Mouse (Mus musculus) heart, embryonic 14.5 days (tissue): Measurements from ENCODE around the gene Trim34a. TPM values are rescaled to one million over a fixed set of nuclear protein-coding genes. Genes with fewer than 3 reads are reported as not detected.

Source experiments
- ATAC-seq: fragments of 200-750 bp; cut with Nextera tagmentation; 2 replicates; pipeline ENCODE4 v1.8.0; 2017; ENCODE audit warnings: low read depth, moderate TSS enrichment; ENCODE audit not compliant: insufficient number of reproducible peaks, insufficient read depth, low FRiP score
- H3K27ac ChIP-seq, 2 experiments: fragments of 200-500 bp in 1 of 2; fragments of 300-500 bp in 1 of 2; sonication (generic) in 1 of 2; replicated peaks in 1 of 2; 2 replicates each; pipeline ENCODE4 v1.5.1; 2012 to 2014; ENCODE audit warnings: low read depth in 2 of 2, low read length in 2 of 2, control low read depth in 1 of 2, mild to moderate bottlenecking in 1 of 2, mixed read lengths in 1 of 2; ENCODE audit not compliant: control insufficient read depth in 1 of 2, insufficient read depth in 1 of 2
- H3K27me3 ChIP-seq: fragments of 300-500 bp; sonication (generic); 2 replicates; pipeline ENCODE4 v1.6.1; 2014; ENCODE audit warnings: mild to moderate bottlenecking, low read length, control low read depth; ENCODE audit not compliant: control insufficient read depth, insufficient read depth
- H3K36me3 ChIP-seq: fragments of 300-500 bp; sonication (generic); 2 replicates; pipeline ENCODE4 v1.6.1; 2014; ENCODE audit warnings: mild to moderate bottlenecking, control low read depth, low read length, mixed read lengths; ENCODE audit not compliant: control insufficient read depth, insufficient read depth
- H3K4me1 ChIP-seq, 2 experiments: fragments of 200-500 bp in 1 of 2; fragments of 300-500 bp in 1 of 2; sonication (generic) in 1 of 2; 2 replicates each; pipeline ENCODE4 v1.6.1; 2012 to 2014; ENCODE audit warnings: low read length in 2 of 2, control low read depth in 1 of 2, mixed read lengths in 1 of 2; ENCODE audit not compliant: control insufficient read depth in 2 of 2, insufficient read depth in 2 of 2
- H3K4me2 ChIP-seq: fragments of 300-500 bp; sonication (generic); 2 replicates; pipeline ENCODE4 v1.6.1; 2014; ENCODE audit warnings: mild to moderate bottlenecking, low read length
- H3K4me3 ChIP-seq, 2 experiments: fragments of 200-500 bp in 1 of 2; fragments of 300-500 bp in 1 of 2; sonication (generic) in 1 of 2; 2 replicates each; pipeline ENCODE4 v1.5.1; 2012 to 2014; ENCODE audit warnings: low read length in 2 of 2, mild to moderate bottlenecking in 2 of 2, control low read depth in 1 of 2, low read depth in 1 of 2, moderate library complexity in 1 of 2; ENCODE audit not compliant: control insufficient read depth in 1 of 2, insufficient read depth in 1 of 2
- H3K9ac ChIP-seq: fragments of 300-500 bp; sonication (generic); 2 replicates; pipeline ENCODE4 v1.6.1; 2014; ENCODE audit warnings: mild to moderate bottlenecking, low read length
- H3K9me3 ChIP-seq: fragments of 300-500 bp; sonication (generic); 2 replicates; pipeline ENCODE4 v1.6.1; 2016; ENCODE audit warnings: low read length, control low read depth; ENCODE audit not compliant: control insufficient read depth
- WGBS: fragments of 180-500 bp; shearing (Covaris S2); extraction: QIAGEN DNeasy Blood & Tissue Kit; methylation state at CpG from one replicate; pipeline ENCODE4 v1.1.7; 2014; 5-methylcytosine and 5-hydroxymethylcytosine counted together
- polyA plus RNA-seq: library from polyadenylated mRNA; unstranded; fragments of >200 nt; fragmentation: Nextera tagmentation; extraction: Ambion mirVana; gene quantifications from 2 replicates; pipeline ENCODE4 v1.2.1, GENCODE M21; 2014

The Trim34a gene
- polyA plus RNA-seq, 1 experiment from 2014 or later, result 3.6 TPM

GRCm38 (mm10) chr7:104291638-104292400 lies 47.6 kb downstream of the Trim34a start:
- Histone ChIP-seq H3K27ac (no peak overlapping the region), H3K4me2 (no peak overlapping the region), H3K4me3 (no peak overlapping the region), H3K4me1 (peaks cover 0 to 2% of the 10 kb centered on the region in 2 experiments; a peak in 1 of 4 replicates), H3K9ac (no peak overlapping the region), H3K9me3 (no peaks in the 10 kb centered on the region), H3K27me3 (no peaks in the 10 kb centered on the region), H3K36me3 (no peaks in the 10 kb centered on the region)
- ATAC-seq, result no peak
- WGBS, result 75% methylated on average over 5 of the region's 5 CpGs

Other genes with a start within 250 kb of the Trim34a start
- not detected in 2 replicates for gene Olfr638, start 245.7 kb upstream of the Trim34a start, polyA plus RNA-seq
- 0.03 TPM in 1 of 2 replicates, not detected in the other for gene Olfr639, start 227.2 kb upstream of the Trim34a start, polyA plus RNA-seq
- gene Olfr640, start 218.9 kb upstream of the Trim34a start, polyA plus RNA-seq, result not detected in 2 replicates
- not detected in 2 replicates for gene Olfr641, start 209.0 kb upstream of the Trim34a start, polyA plus RNA-seq
- gene Olfr642, start 191.8 kb upstream of the Trim34a start, polyA plus RNA-seq, result not detected in 2 replicates
- gene 4930516K23Rik, start 183.0 kb upstream of the Trim34a start, polyA plus RNA-seq, result not detected in 2 replicates
- gene Olfr644, start 172.6 kb upstream of the Trim34a start, polyA plus RNA-seq, result not detected in 2 replicates
- not detected in 2 replicates for gene Olfr645, start 159.0 kb upstream of the Trim34a start, polyA plus RNA-seq
- not detected in 2 replicates for gene Olfr646, start 139.6 kb upstream of the Trim34a start, polyA plus RNA-seq
- gene Ubqln5, start 114.6 kb upstream of the Trim34a start, polyA plus RNA-seq, result not detected in 2 replicates
- not detected in 2 replicates for gene Olfr643, start 107.1 kb upstream of the Trim34a start, polyA plus RNA-seq
- gene Ubqln3, start 101.2 kb upstream of the Trim34a start, polyA plus RNA-seq, result not detected in 2 replicates
- gene Ubqlnl, start 93.9 kb upstream of the Trim34a start, polyA plus RNA-seq, result not detected in 2 replicates
- gene Olfm5, start 79.6 kb upstream of the Trim34a start, polyA plus RNA-seq, result not detected in 2 replicates
- gene Olfr648, start 61.1 kb upstream of the Trim34a start, polyA plus RNA-seq, result 0.08 and 0.39 TPM in 2 replicates
- gene Olfr649, start 48.5 kb upstream of the Trim34a start, polyA plus RNA-seq, result not detected in 2 replicates
- 1.9 and 2.3 TPM in 2 replicates for gene Trim6, start 25.7 kb upstream of the Trim34a start, polyA plus RNA-seq
- 0.47 and 0.54 TPM in 2 replicates for gene Trim5, start 43.6 kb downstream of the Trim34a start, polyA plus RNA-seq
- 8.0 and 9.5 TPM in 2 replicates for gene Trim12a, start 71.0 kb downstream of the Trim34a start, polyA plus RNA-seq
- gene Trim34b, start 85.0 kb downstream of the Trim34a start, polyA plus RNA-seq, result 0.20 TPM in 1 of 2 replicates, not detected in the other
- 2.0 and 2.6 TPM in 2 replicates for gene Trim12c, start 108.9 kb downstream of the Trim34a start, polyA plus RNA-seq
- not detected in 2 replicates for gene Trim30b, start 125.4 kb downstream of the Trim34a start, polyA plus RNA-seq
- gene Trim30c, start 156.4 kb downstream of the Trim34a start, polyA plus RNA-seq, result 0.11 and 0.23 TPM in 2 replicates
- 1.2 and 1.6 TPM in 2 replicates for gene Trim30a, start 220.7 kb downstream of the Trim34a start, polyA plus RNA-seq